Mouse (Mus musculus) midbrain, embryonic 16.5 days (tissue): ENCODE results near the gene Poc1b. TPM values are rescaled to one million over a fixed set of nuclear protein-coding genes. Genes with fewer than 3 reads are reported as not detected.
A peak's percentile ranks its signal among the peaks of the same experiment; 100 is the strongest.

ENCODE experiments used
- ATAC-seq: fragments of 200-750 bp; cut with Nextera tagmentation; 2 replicates; pipeline ENCODE4 v1.8.0; 2017; ENCODE audit warnings: moderate TSS enrichment
- H3K27ac ChIP-seq: fragments of 300-500 bp; sonication (generic); 2 replicates; pipeline ENCODE4 v1.5.1; 2014; ENCODE audit warnings: mild to moderate bottlenecking, low read length, mixed read lengths
- H3K27me3 ChIP-seq: fragments of 300-500 bp; sonication (generic); 2 replicates; pipeline ENCODE4 v1.6.1; 2014; ENCODE audit warnings: low read depth, low read length, mixed read lengths; ENCODE audit not compliant: control insufficient read depth, insufficient read depth
- H3K36me3 ChIP-seq: fragments of 300-500 bp; sonication (generic); 2 replicates; pipeline ENCODE4 v1.6.1; 2014; ENCODE audit warnings: mild to moderate bottlenecking, low read length, moderate library complexity, mixed read lengths; ENCODE audit not compliant: control insufficient read depth, insufficient read depth
- H3K4me1 ChIP-seq: fragments of 300-500 bp; sonication (generic); 2 replicates; pipeline ENCODE4 v1.6.1; 2014; ENCODE audit warnings: mild to moderate bottlenecking, low read length, mixed read lengths; ENCODE audit not compliant: control insufficient read depth, insufficient read depth
- H3K4me2 ChIP-seq: fragments of 300-500 bp; sonication (generic); 2 replicates; pipeline ENCODE4 v1.6.1; 2014; ENCODE audit warnings: mild to moderate bottlenecking, low read length, mixed read lengths
- H3K4me3 ChIP-seq: fragments of 300-500 bp; sonication (generic); 2 replicates; pipeline ENCODE4 v1.5.1; 2014; ENCODE audit warnings: low read depth, mild to moderate bottlenecking, low read length, moderate library complexity, mixed read lengths
- H3K9ac ChIP-seq: fragments of 300-500 bp; sonication (generic); 2 replicates; pipeline ENCODE4 v1.6.1; 2014; ENCODE audit warnings: low read depth, low read length, mixed read lengths
- H3K9me3 ChIP-seq: fragments of 300-500 bp; sonication (generic); replicated peaks from 2 replicates; pipeline ENCODE4 v1.6.1; 2014; ENCODE audit warnings: mild to moderate bottlenecking, low read length, mixed read lengths; ENCODE audit not compliant: control insufficient read depth, poor library complexity, severe bottlenecking
- WGBS: fragments of 180-500 bp; shearing (Covaris S2); extraction: QIAGEN DNeasy Blood & Tissue Kit; methylation state at CpG from one replicate; pipeline ENCODE4 v1.1.7; 2014; 5-methylcytosine and 5-hydroxymethylcytosine counted together
- polyA plus RNA-seq: library from polyadenylated mRNA; unstranded; fragments of >200 nt; fragmentation: Nextera tagmentation; extraction: Ambion mirVana; gene quantifications from 2 replicates; pipeline ENCODE4 v1.2.1, GENCODE M21; 2015

Gene Poc1b
- polyA plus RNA-seq, 1 experiment from 2014 or later = 10.5 TPM

DNA sequence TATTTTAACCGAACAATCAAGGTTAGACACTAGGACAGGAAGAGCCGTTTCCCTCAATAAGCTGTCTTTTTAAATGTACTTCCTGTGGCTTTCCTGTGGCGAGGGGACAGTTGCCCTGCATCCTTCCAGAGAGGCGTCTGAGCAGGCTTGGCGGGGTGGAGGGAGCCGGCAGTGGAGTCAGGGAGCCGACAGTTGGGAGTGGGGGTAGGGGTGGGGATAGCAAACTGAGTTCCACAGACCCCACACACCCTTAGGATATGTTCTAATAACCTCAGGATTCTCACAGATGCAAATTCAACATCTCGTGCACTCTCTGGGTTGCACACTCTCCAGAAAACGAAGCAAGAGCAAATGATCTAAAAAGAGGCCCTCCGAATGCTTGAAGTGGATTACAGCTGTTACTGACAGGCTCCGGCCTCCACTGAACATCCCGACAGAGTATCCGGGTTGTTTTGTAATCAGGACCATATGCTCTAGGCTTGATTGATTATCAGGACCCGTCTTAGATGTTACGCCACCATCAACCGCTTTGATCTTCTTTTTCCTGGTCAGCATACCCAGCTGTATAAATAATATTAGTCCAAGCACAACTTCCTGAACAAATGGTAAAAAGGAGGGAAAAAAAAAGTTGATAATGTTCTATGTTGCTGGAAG is 122.3 kb downstream of the Poc1b start:
- H3K4me1 ChIP-seq = peaks cover 14% of the 10 kb centered on the region
- no peak overlapping the region for H3K4me3 ChIP-seq
- 0 out of 2 replicates have a peak, but pooled peaks have one; percentile 39 for ATAC-seq
- WGBS = 14% methylated on average over 16 of the region's 16 CpGs
- H3K27ac ChIP-seq = no peak overlapping the region
- no peak overlapping the region for H3K9ac ChIP-seq
- H3K9me3 ChIP-seq = no peaks in the 10 kb centered on the region
- H3K27me3 ChIP-seq = no peaks in the 10 kb centered on the region
- H3K4me2 ChIP-seq = peak overlapping the region; percentile 38
- no peaks in the 10 kb centered on the region for H3K36me3 ChIP-seq

DNA sequence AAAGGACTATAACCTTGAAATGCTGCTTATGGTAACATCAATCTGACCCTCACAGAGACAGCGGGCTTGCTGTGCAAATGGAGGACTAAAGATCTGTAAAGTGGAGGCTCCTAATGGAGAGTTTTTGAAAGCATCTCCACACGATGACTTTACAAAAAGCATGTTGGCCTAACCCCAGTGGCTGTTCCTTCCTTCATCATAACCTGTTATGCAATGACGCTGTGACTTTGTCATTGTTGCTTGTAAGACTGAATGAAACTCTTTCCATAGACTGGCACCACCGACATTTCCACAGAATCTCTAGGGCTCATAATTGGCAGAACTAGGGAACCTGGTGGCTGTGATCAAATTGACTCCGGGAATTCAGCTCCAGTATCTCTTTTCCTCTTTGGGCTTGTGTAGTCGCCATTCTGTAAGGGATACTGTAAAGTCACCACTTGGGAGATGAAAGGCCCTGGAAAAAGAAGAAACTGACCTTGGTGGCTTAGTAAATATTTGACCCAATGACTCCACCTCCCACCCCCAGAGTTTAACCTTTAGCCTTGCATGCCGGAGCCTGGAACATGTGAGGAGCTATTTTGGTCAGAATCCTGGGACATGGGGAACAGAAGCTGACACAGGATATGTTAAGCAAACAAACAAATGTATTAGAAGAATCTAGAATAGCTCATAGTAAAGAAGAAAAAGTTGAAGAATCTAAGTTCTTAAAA is 125.8 kb downstream of the Poc1b start:
- WGBS = 84% methylated on average over 7 of the region's 7 CpGs
- H3K27ac ChIP-seq = no peak overlapping the region
- no peak overlapping the region for H3K4me3 ChIP-seq
- no peak for ATAC-seq
- H3K4me2 ChIP-seq = no peak overlapping the region
- H3K27me3 ChIP-seq = no peaks in the 10 kb centered on the region
- H3K36me3 ChIP-seq = no peaks in the 10 kb centered on the region
- H3K9ac ChIP-seq = no peak overlapping the region
- no peaks in the 10 kb centered on the region for H3K9me3 ChIP-seq
- peaks cover 13% of the 10 kb centered on the region for H3K4me1 ChIP-seq

DNA sequence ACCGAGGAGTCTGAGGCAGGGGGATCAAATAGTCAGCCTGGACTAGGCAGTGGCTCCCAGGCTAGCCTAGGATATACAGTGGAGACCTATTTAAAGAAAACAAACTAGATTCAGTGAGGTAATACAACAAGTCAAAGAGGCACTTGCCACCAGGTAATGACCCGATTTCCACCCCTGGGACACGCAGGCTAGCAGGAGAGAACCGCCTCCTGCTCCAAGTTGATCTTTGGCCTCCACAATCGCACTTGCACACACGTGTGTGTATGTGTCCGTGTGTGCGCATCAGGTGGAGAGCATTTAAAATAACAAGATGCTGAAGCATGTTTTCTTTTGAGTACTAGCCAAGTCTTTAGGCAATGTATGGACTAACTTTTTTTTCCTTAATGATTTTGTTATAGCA is 127.5 kb downstream of the Poc1b start:
- H3K27ac ChIP-seq = no peak overlapping the region

DNA sequence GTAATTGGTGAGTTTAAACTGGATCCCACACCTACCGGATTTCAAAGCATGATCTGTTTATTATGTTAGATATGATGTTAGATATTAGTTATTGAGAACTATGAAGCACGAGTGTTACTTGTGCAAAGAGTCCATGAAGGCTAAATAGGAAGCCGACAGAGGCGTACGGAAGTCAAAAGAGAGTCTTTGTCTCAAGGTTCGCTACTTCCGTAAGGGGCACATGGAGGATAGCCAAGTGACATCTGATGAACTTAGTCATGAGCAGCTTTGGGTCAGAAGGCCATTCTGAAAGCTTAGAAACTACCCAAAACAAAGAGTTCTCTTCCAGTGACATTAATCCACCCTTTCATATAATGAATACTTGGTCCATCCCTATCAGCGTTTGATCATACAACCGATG is 128.2 kb downstream of the Poc1b start:
- Histone ChIP-seq H3K27me3 (no peaks in the 10 kb centered on the region), H3K4me3 (no peak overlapping the region), H3K4me1 (no peaks in the 10 kb centered on the region), H3K4me2 (no peak overlapping the region), H3K9ac (no peak overlapping the region), H3K9me3 (no peaks in the 10 kb centered on the region), H3K27ac (no peak overlapping the region), H3K36me3 (no peaks in the 10 kb centered on the region)
- ATAC-seq = no peak
- WGBS = 89% methylated on average over 9 of the region's 9 CpGs

More for the DNA sequence above, 127.5 kb downstream of the Poc1b start:
- no peak overlapping the region for H3K4me3 ChIP-seq
- H3K4me1 ChIP-seq = no peaks in the 10 kb centered on the region
- no peak overlapping the region for H3K9ac ChIP-seq
- ATAC-seq = no peak
- no peaks in the 10 kb centered on the region for H3K36me3 ChIP-seq
- WGBS = 94% methylated on average over 8 of the region's 8 CpGs
- no peak overlapping the region for H3K4me2 ChIP-seq
- no peaks in the 10 kb centered on the region for H3K9me3 ChIP-seq
- no peaks in the 10 kb centered on the region for H3K27me3 ChIP-seq

DNA sequence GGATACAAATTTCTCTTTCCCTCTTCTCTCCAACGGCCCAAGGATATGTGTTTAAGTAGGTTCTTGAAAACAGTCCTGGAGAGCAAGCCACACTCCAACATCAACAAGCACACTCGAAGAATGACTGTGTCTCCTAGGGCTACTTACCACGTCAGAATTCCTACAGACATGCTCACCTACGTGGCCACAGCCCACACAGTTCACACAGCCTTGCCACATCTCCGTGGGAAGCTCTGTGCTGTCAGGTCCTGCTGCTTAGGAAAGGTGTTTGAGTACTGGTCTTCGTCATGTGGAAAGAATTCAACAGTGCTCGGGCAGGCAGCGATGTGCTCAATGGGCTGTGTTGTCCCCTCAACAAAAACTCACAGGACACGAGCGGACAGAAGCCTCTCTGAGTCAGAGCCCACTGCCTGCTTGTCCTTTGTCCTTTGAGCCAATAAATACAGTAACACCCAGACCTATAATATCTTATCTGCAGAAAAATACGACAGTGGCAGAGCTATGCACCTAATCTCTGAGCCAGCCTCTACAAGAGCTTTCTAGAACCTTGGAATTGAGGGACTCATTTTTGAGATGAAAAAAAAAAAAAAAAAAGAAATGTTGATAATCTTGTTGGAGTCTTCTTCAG is 130.5 kb downstream of the Poc1b start:
- 88% methylated on average over 11 of the region's 11 CpGs for WGBS
- Histone ChIP-seq H3K36me3 (no peaks in the 10 kb centered on the region), H3K4me1 (no peaks in the 10 kb centered on the region), H3K27me3 (no peaks in the 10 kb centered on the region), H3K27ac (no peak overlapping the region), H3K9me3 (no peaks in the 10 kb centered on the region), H3K4me2 (no peak overlapping the region), H3K4me3 (no peak overlapping the region), H3K9ac (no peak overlapping the region)
- no peak for ATAC-seq

DNA sequence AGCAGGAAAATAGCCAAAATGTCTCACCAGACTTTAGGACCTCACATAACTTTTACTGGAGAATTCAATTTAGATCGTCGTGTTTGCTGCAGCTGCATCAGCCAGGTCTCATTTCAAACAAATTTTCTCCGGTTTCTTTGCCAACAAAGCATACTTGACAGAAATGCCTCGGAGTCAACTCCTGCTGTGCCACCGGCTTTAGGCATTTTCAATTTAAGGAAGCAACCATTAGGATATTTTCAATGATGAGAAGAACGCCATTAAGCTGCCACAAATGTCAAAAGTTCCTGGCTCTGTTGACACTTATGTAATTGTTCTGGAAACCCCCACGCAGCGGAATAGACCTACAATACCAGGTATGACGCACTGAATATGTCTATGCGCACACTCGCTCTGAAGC is 131.7 kb downstream of the Poc1b start:
- no peak overlapping the region for H3K4me2 ChIP-seq
- 58% methylated on average over 11 of the region's 11 CpGs for WGBS
- no peak for ATAC-seq
- H3K4me3 ChIP-seq = no peak overlapping the region
- no peaks in the 10 kb centered on the region for H3K4me1 ChIP-seq
- H3K36me3 ChIP-seq = no peaks in the 10 kb centered on the region
- H3K27ac ChIP-seq = no peak overlapping the region
- no peaks in the 10 kb centered on the region for H3K27me3 ChIP-seq
- no peaks in the 10 kb centered on the region for H3K9me3 ChIP-seq
- H3K9ac ChIP-seq = no peak overlapping the region

DNA sequence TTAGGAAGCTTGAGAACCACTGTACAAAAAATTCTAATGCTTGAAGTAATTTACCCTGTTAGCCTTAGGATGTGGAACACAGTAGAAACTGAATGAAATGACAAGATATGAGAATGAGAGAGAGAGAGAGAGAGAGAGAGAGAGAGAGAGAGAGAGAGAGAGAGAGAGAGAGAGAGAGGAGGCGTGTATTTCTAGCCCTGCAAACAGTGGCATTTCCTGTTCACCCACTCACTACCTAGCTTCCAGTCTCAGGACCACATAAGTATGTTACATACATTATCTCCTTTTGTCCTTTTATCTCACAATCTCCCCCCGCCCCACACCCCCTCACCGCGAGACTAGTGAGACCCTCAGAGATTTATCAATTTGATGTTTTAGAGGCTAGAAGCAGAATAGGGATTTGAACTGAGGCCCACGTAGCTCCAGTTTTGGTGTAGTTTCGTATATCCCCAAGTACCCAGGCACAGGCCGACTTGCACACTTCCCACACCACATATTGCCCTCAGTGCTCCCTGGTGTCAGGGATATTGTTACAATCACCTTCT is 134.5 kb downstream of the Poc1b start:
- Histone ChIP-seq H3K27me3 (no peaks in the 10 kb centered on the region), H3K4me1 (no peaks in the 10 kb centered on the region), H3K9ac (no peak overlapping the region), H3K36me3 (no peaks in the 10 kb centered on the region), H3K9me3 (no peaks in the 10 kb centered on the region), H3K4me3 (no peak overlapping the region), H3K4me2 (no peak overlapping the region), H3K27ac (no peak overlapping the region)
- WGBS = 94% methylated on average over 7 of the region's 7 CpGs
- ATAC-seq = no peak

DNA sequence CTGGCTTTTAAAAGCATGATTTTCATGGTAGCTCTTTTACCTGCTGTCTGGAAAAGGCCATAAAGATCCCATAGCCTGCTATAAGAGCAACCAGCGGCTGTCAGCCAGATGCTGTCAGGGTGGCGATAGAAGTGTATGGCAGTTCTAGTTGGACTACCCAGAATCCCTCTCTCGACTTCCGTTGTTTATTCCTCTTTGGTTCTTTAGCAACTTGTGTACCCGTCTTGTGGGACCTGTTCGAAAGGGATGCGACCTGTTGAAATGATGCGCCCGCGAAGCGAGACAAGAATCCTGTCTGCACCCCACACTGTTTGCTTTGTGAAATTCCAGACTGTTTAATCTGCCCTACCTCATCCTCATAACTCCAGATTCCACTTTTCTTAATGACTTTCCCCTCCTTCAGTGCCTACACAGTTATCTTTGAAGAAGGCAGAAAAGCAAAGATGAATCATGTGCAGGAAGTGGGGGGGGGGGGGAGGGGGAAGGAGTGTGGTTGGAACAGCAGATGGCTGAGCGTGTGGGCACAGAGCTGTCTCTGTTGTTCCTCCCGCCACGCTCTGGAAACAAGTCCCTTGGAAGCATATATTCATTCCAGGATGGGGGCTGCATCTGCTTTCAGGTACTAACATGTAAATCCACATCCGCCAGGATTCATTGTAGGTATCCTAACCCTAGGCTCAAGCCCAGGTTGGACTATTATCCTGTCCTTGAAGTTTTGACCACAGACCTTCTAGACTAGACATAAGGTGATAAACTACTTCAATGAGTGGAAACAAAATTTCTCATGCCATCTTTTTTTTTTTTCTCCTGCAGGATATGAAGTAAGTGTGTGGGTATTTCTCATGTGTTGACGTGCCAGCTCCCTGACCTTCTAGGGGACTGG is 135.2 kb downstream of the Poc1b start:
- Histone ChIP-seq H3K9me3 (no peaks in the 10 kb centered on the region), H3K4me1 (no peaks in the 10 kb centered on the region), H3K9ac (no peak overlapping the region), H3K27ac (no peak overlapping the region), H3K27me3 (no peaks in the 10 kb centered on the region), H3K36me3 (no peaks in the 10 kb centered on the region), H3K4me3 (no peak overlapping the region), H3K4me2 (no peak overlapping the region)
- 83% methylated on average over 16 of the region's 16 CpGs for WGBS
- ATAC-seq = no peak
